Mouse (Mus musculus) gastrocnemius, postnatal 25 days (tissue): ENCODE measurements around the gene A930017K11Rik. TPM values are rescaled to one million over a fixed set of nuclear protein-coding genes. Genes with fewer than 3 reads are reported as not detected.

Experiments used
- DNase-seq: peaks from one replicate; pipeline ENCODE4 v3.0.0; 2022
- total RNA-seq, 2 experiments: library from RNA; stranded (reverse); gene quantifications; 1 replicate in 1 of 2; 2 replicates in 1 of 2; pipeline ENCODE4 v1.2.3; 2021

Gene A930017K11Rik
- total RNA-seq, 2 experiments from 2014 or later = not detected

DNA sequence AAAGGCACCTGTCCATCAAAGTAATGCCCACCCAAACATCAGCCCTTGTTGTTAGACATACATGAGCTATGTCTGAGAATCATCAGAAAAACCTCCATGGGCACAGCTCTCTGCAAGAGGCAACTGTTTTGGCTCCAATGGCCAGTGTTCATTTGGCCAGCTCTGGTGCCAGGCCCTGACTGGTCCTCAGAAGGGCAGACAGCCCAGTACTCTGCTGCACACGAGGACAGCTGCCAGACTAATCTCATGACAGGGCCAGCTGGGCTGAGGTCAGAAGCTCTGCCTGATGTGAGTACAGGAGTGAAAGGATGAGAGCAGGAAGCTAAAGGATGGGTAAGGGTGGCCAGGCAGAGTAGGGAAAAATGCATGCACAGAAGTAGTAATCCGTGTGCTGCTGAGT, 27.0 kb downstream of the A930017K11Rik start:
- DNase-seq = peak; percentile 77

GRCm38 (mm10) chr17:25922120-25922519, 30.2 kb downstream of the A930017K11Rik start:
- DNase-seq = no peak

- DNase-seq = peak; percentile 100
These were observed 32.4 kb downstream of the A930017K11Rik start for GRCm38 (mm10) chr17:25919786-25920642.

DNA sequence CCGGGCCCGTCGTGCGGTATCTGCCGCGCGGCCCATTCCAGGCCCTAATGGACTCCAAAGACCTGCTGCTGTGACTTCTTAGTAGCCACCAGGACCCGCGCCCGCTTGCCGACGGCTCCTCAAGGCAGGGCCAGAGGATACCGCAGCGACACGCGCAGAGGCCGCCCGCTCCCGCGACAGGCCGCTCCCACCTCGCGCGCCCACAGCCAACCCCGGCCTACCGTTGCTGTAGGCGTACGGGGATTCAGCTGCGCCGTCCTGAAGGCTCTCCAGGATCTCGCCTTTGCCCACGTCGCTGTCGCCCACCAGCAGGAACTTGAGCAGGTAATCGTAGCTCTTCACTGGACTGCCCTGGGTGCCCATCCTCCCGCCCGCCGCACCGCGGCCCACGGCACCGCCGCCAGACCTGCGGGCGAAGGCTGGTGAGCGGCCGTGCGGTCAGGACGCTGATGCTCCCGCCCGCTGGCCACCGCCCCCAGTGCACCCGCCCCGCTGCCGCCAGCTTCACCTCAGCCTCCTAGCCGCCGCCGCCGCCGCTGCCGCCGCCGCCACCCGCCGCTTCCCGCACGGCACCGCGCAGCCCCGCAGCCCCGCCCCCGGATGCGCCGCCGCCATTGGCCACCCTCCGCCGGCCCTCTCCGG, 33.1 kb downstream of the A930017K11Rik start, which contains the start of gene Rab40c:
Rab40c (minus strand) TSS at position 584 of the 642 bp plus-strand sequence.
- DNase-seq = no peak

GRCm38 (mm10) chr17:25918037-25918750, 34.2 kb downstream of the A930017K11Rik start:
- DNase-seq = no peak

GRCm38 (mm10) chr17:25916931-25917647, 35.3 kb downstream of the A930017K11Rik start:
- no peak for DNase-seq

- DNase-seq = no peak
These were observed 38.1 kb downstream of the A930017K11Rik start for GRCm38 (mm10) chr17:25914295-25914694.

GRCm38 (mm10) chr17:25913877-25914275, 38.5 kb downstream of the A930017K11Rik start:
- no peak for DNase-seq

DNA sequence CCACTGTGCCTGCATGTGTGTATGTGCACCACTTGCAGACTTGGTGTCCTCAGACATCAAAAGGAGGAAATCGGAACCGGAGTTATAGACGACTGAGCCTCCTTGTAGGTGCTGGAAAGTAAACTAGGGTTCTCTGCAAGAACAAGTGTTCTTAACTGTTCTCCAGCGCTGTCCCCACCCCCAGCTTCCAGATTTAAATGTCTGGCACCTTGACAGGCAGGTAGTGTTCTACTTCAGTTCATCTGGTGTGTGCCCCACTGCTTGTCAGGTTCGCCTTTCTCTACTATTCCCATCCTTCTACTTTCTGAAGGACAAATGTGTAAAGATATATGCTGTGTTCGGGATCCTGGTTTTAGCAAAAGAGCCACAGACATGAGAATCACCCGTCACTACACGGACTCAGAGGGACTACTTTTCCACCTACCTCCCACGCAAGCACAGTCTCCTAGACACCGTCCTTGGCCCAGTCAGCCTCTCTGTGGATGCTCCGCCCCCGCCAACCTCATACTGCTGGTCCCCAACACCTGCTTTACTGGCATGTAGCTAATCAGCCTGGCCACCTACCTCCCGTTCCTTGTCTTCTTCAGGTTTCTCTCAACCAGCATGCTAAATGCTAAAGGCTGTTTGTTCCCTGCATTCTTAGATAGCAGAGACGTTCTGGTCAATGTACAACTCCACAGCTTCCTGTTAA, 39.0 kb downstream of the A930017K11Rik start:
- DNase-seq = no peak

GRCm38 (mm10) chr17:25911816-25912215, 40.5 kb downstream of the A930017K11Rik start:
- DNase-seq = no peak

GRCm38 (mm10) chr17:25907640-25908039, 44.7 kb downstream of the A930017K11Rik start:
- no peak for DNase-seq

DNA sequence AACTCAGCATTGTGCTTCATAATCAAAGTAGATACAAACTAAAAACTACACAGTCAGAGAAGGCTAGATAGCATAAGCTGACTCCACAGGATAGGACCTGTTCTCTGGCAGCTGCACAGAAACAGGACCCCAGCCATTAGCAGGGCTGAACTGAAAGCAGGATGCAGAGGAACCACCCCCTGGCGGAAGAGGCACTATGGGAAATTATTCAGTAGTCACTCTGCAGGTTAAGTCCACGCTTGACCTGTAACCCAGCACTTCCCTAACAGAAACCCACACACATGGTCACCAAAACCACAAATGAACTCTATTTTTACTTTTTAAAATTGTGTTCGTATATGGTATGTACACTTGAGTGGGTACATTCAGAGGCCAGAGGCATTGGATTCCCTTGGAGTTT, 49.3 kb downstream of the A930017K11Rik start:
- no peak for DNase-seq

- no peak for DNase-seq
These were observed 52.2 kb downstream of the A930017K11Rik start for GRCm38 (mm10) chr17:25900193-25900592.

Other genes with a start within 250 kb of the A930017K11Rik start
- not detected for gene Gng13, start 235.4 kb downstream of the A930017K11Rik start, total RNA-seq
- gene Chtf18, start 225.1 kb downstream of the A930017K11Rik start, total RNA-seq = 1 to 10 TPM in 1 of 2 experiments, under 1 TPM in 1; 0.33 to 1.2 TPM
- gene Rpusd1, start 224.9 kb downstream of the A930017K11Rik start, total RNA-seq = 1 to 10 TPM; 2.9 to 3.9 TPM
- not detected for gene Mslnl, start 216.5 kb downstream of the A930017K11Rik start, total RNA-seq
- under 1 TPM; 0.43 to 0.62 TPM for gene Msln, start 198.2 kb downstream of the A930017K11Rik start, total RNA-seq
- gene Narfl, start 178.8 kb downstream of the A930017K11Rik start, total RNA-seq = 10 to 100 TPM; 28.9 to 30.8 TPM
- gene Haghl, start 166.9 kb downstream of the A930017K11Rik start, total RNA-seq = 10 to 100 TPM in 1 of 2 experiments, 1 to 10 TPM in 1; 9.0 to 10.5 TPM
- gene Ccdc78, start 166.0 kb downstream of the A930017K11Rik start, total RNA-seq = not detected
- 10 to 100 TPM; 35.0 to 38.5 TPM for gene Fam173a, start 159.7 kb downstream of the A930017K11Rik start, total RNA-seq
- gene AC134908.4, start 156.9 kb downstream of the A930017K11Rik start, total RNA-seq = not detected
- gene Metrn, start 155.4 kb downstream of the A930017K11Rik start, total RNA-seq = 10 to 100 TPM; 48.4 to 72.2 TPM
- gene Fbxl16, start 143.5 kb downstream of the A930017K11Rik start, total RNA-seq = 1 to 10 TPM; 1.5 to 1.7 TPM
- gene Wdr24, start 128.9 kb downstream of the A930017K11Rik start, total RNA-seq = 10 to 100 TPM in 1 of 2 experiments, 1 to 10 TPM in 1; 9.3 to 10.5 TPM
- gene Jmjd8, start 123.7 kb downstream of the A930017K11Rik start, total RNA-seq = 10 to 100 TPM; 14.3 to 18.9 TPM
- 10 to 100 TPM; 76.9 to 84.4 TPM for gene Stub1, start 119.2 kb downstream of the A930017K11Rik start, total RNA-seq
- gene Rhbdl1, start 115.3 kb downstream of the A930017K11Rik start, total RNA-seq = 10 to 100 TPM; 18.3 to 20.8 TPM
- gene Gm20683, start 110.8 kb downstream of the A930017K11Rik start, total RNA-seq = 10 to 100 TPM; 13.8 to 16.5 TPM
- 10 to 100 TPM; 54.4 to 76.1 TPM for gene Rhot2, start 107.7 kb downstream of the A930017K11Rik start, total RNA-seq
- 1 to 10 TPM; 1.2 to 2.1 TPM for gene Wdr90, start 91.1 kb downstream of the A930017K11Rik start, total RNA-seq
- gene Mcrip2, start 83.8 kb downstream of the A930017K11Rik start, total RNA-seq = 100 to 1,000 TPM; 102 to 114 TPM
- 10 to 100 TPM; 31.9 to 37.0 TPM for gene Mettl26, start 77.5 kb downstream of the A930017K11Rik start, total RNA-seq
- gene Wfikkn1, start 71.7 kb downstream of the A930017K11Rik start, total RNA-seq = under 1 TPM; 0.35 to 0.36 TPM
- 10 to 100 TPM in 1 of 2 experiments, 1 to 10 TPM in 1; 8.7 to 11.0 TPM for gene Rab40c, start 32.8 kb downstream of the A930017K11Rik start, total RNA-seq
- 10 to 100 TPM; 30.0 to 31.9 TPM for gene Pigq, start 7.6 kb downstream of the A930017K11Rik start, total RNA-seq
- gene Nhlrc4, start 7.6 kb downstream of the A930017K11Rik start, total RNA-seq = not detected
- gene Capn15, start 33.2 kb upstream of the A930017K11Rik start, total RNA-seq = 1 to 10 TPM; 5.6 to 6.8 TPM
- gene Rab11fip3, start 117.0 kb upstream of the A930017K11Rik start, total RNA-seq = 10 to 100 TPM; 54.9 to 71.5 TPM
- 1 to 10 TPM; 2.8 to 3.2 TPM for gene Decr2, start 137.8 kb upstream of the A930017K11Rik start, total RNA-seq
- 1 to 10 TPM; 1.2 to 1.7 TPM for gene Nme4, start 143.0 kb upstream of the A930017K11Rik start, total RNA-seq
- gene Tmem8, start 160.7 kb upstream of the A930017K11Rik start, total RNA-seq = 1 to 10 TPM in 1 of 2 experiments, under 1 TPM in 1; 0.87 to 1.2 TPM
- 10 to 100 TPM; 62.0 to 62.3 TPM for gene Mrpl28, start 170.9 kb upstream of the A930017K11Rik start, total RNA-seq
- 10 to 100 TPM; 10.8 to 17.2 TPM for gene Axin1, start 186.1 kb upstream of the A930017K11Rik start, total RNA-seq
- gene Pdia2, start 246.5 kb upstream of the A930017K11Rik start, total RNA-seq = not detected